Mouse (Mus musculus) cerebellum, adult 2 months (tissue): ENCODE results near the gene Sv2b.

ENCODE experiments used
- CTCF ChIP-seq: fragments of 200-500 bp; IDR thresholded peaks from 2 replicates; pipeline ENCODE4 v1.5.1; 2011; ENCODE audit warnings: low read depth, mild to moderate bottlenecking, control low read depth, low read length, moderate library complexity, borderline replicate concordance; ENCODE audit not compliant: insufficient read depth
- POLR2A ChIP-seq: fragments of 200-500 bp; IDR thresholded peaks from 2 replicates; pipeline ENCODE4 v1.6.1; 2011; ENCODE audit warnings: low read length, control low read depth, borderline replicate concordance; ENCODE audit not compliant: insufficient read depth

- TF ChIP-seq CTCF, result no peak
- no peak; the same call in 1 of the 2 replicates for TF ChIP-seq POLR2A
Measured at GRCm38 (mm10) chr7:75265241-75265640, 43.8 kb downstream of the Sv2b start.
